Mouse (Mus musculus): ENCODE measurements around the gene Nsmce3.

Nsmce3 gene

GRCm38 (mm10) chr7:64862978-64863377 is 9.8 kb downstream of the Nsmce3 start:
- WGBS = 72% methylated on average over 3 of the region's 3 CpGs

- WGBS = 44% methylated on average over 12 of the region's 12 CpGs
Observed at GRCm38 (mm10) chr7:64856526-64857082, 16.2 kb downstream of the Nsmce3 start.

- 22% methylated on average over 15 of the region's 15 CpGs for WGBS
Observed at GRCm38 (mm10) chr7:64855976-64856375, 16.8 kb downstream of the Nsmce3 start.

- 55% methylated on average over 7 of the region's 10 CpGs for WGBS
Observed at GRCm38 (mm10) chr7:64855389-64855927, 17.3 kb downstream of the Nsmce3 start.

- WGBS = 75% methylated on average over 3 of the region's 3 CpGs
Observed at GRCm38 (mm10) chr7:64850791-64851190, 22.0 kb downstream of the Nsmce3 start.

- 70% methylated on average over 5 of the region's 5 CpGs for WGBS
Observed at GRCm38 (mm10) chr7:64847366-64847899, 25.4 kb downstream of the Nsmce3 start.

- 62% methylated on average over 3 of the region's 3 CpGs for WGBS
Observed at GRCm38 (mm10) chr7:64846061-64846460, 26.7 kb downstream of the Nsmce3 start.

GRCm38 (mm10) chr7:64840946-64841659 is 31.7 kb downstream of the Nsmce3 start:
- 46% methylated on average over 10 of the region's 10 CpGs for WGBS

- 59% methylated on average over 1 of the region's 1 CpGs for WGBS
Observed at GRCm38 (mm10) chr7:64840576-64840895, 32.3 kb downstream of the Nsmce3 start.

- WGBS = 8% methylated on average over 21 of the region's 21 CpGs
Observed at GRCm38 (mm10) chr7:64839801-64840575, 32.8 kb downstream of the Nsmce3 start.

GRCm38 (mm10) chr7:64839281-64839680 is 33.5 kb downstream of the Nsmce3 start:
- WGBS = 57% methylated on average over 2 of the region's 2 CpGs

- WGBS = 64% methylated on average over 5 of the region's 5 CpGs
Observed at GRCm38 (mm10) chr7:64830214-64830995, 42.4 kb downstream of the Nsmce3 start.

- WGBS = 90% methylated on average over 5 of the region's 5 CpGs
Observed at GRCm38 (mm10) chr7:64821081-64821480, 51.7 kb downstream of the Nsmce3 start.

- WGBS = 79% methylated on average over 9 of the region's 9 CpGs
Observed at GRCm38 (mm10) chr7:64819683-64820082, 53.1 kb downstream of the Nsmce3 start.
